Mouse (Mus musculus) left cerebral cortex, postnatal 25 days (tissue): ENCODE measurements around the gene Eea1. TPM values are rescaled to one million over a fixed set of nuclear protein-coding genes. Genes with fewer than 3 reads are reported as not detected.

Source experiments
- total RNA-seq, 2 experiments: library from RNA; stranded (reverse); gene quantifications; 2 replicates each; pipeline ENCODE4 v1.2.3; 2021

The Eea1 gene
- total RNA-seq, 2 experiments from 2014 or later: 32.1 to 34.1 TPM

Other genes starting within 250 kb of the Eea1 start
- not detected for gene Gm33543, start 97.7 kb upstream of the Eea1 start, total RNA-seq
- not detected for gene Gm5426, start 196.0 kb downstream of the Eea1 start, total RNA-seq